ENCODE assay signal across 8 mouse cellular contexts in the genomic region with DNA sequence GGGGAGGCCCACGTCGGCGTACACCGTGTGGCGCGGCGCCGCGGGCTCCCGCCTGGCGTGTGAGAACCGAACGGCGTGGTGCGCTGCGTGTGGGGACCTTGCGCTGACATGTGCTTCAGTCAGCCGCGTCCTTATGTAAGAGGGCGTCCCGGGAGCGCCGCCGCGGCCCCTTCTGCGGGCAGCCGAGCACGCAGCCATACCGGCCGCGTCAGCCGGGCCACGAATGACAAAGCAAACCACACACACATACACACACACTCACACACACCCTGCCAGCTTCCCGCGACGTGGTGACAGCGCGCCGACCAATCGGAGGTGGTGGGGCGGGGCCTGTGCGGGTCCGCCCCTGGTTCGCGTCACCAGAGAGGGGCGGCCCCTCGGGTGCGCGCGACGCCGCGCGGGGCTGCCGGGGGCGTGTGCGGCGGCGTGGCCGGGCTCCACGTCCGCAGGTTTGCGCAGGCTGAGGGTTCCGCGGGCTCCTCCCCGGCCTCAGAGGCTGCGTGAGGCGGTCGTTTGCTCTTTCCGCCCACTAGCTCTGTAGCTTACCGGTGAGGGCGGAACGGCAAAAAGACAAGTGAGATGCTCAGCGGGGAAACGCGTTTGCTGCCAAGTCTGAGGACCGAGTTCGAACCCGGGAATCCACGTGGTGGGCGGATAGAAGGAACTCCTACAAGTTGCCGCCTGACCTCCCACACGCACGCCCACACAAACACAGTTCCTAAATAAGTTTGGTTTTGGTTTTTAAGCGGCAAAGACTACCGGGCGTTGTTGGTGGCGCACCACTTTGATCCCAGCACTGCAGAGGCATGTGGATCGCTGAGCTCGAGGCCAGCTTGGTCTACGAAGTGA. TPM values are rescaled to one million over a fixed set of nuclear protein-coding genes. Genes with fewer than 3 reads are reported as not detected.
DNase-seq lines count a peak whose midpoint lies in the region; ATAC-seq lines count a peak whose summit lies in the region.

No protein-coding gene starts in this region.

- no peaks in the 10 kb centered on the region for H3K4me1 ChIP-seq in hindbrain, embryonic 11.5 days (replicated peaks; ENCODE audit: control insufficient read depth, insufficient read depth, low read length)
- peaks cover 37% of the 10 kb centered on the region for H3K4me1 ChIP-seq in lung, embryonic 16.5 days (replicated peaks; ENCODE audit: control insufficient read depth, insufficient read depth, low read length)

- H3K36me3 ChIP-seq in hindbrain, embryonic 11.5 days (ENCODE audit: control insufficient read depth, insufficient read depth, low read length) = no peaks in the 10 kb centered on the region
- no peaks in the 10 kb centered on the region for H3K36me3 ChIP-seq in lung, embryonic 16.5 days (ENCODE audit: control insufficient read depth, insufficient read depth, low read length)

- 1% methylated on average over 91 of the region's 91 CpGs for WGBS in hindbrain, embryonic 11.5 days
- 1% methylated on average over 79 of the region's 91 CpGs for WGBS in lung, embryonic 16.5 days

- 0 out of 2 replicates have a peak, but pooled peaks cover 5% of the 10 kb centered on the region for H3K27me3 ChIP-seq in hindbrain, embryonic 11.5 days (ENCODE audit: control insufficient read depth, insufficient read depth, low read length)
- no peaks in the 10 kb centered on the region for H3K27me3 ChIP-seq in lung, embryonic 16.5 days (ENCODE audit: control insufficient read depth, insufficient read depth, low read depth, low read length)

- DNase-seq in Muller cell, postnatal 12 days (ENCODE audit: inconsistent ontology term) = peak; percentile 97
- peak; percentile 96 for DNase-seq in cerebellum, adult 9-10 months
- DNase-seq in hindbrain, embryonic 11.5 days (ENCODE audit: low spot score) = peak; percentile 96
- peak; percentile 96 for DNase-seq in layer of hippocampus, adult 9-11 months
- peak; percentile 83 for DNase-seq in ovary, adult 18-20 months (ENCODE audit: low spot score)
- DNase-seq in thymus, postnatal 0 days (ENCODE audit: low spot score) = peak; percentile 92

- H3K27ac ChIP-seq in hindbrain, embryonic 11.5 days (ENCODE audit: low read depth, low read length) = peak overlapping the region; percentile 96
- peak overlapping the region; percentile 72 for H3K27ac ChIP-seq in lung, embryonic 16.5 days (ENCODE audit: low read length)

- ATAC-seq in frontal cortex, adult (ENCODE audit: low TSS enrichment) = peak; percentile 87
- ATAC-seq in hindbrain, embryonic 11.5 days (ENCODE audit: low FRiP score) = peak; percentile 95
- peak; percentile 93 for ATAC-seq in lung, embryonic 16.5 days (ENCODE audit: low read depth)

- no peaks in the 10 kb centered on the region for H3K9me3 ChIP-seq in hindbrain, embryonic 11.5 days (ENCODE audit: control insufficient read depth, low read length)
- H3K9me3 ChIP-seq in lung, embryonic 16.5 days (ENCODE audit: control insufficient read depth, low read length) = no peaks in the 10 kb centered on the region

- peak overlapping the region; percentile 98 for H3K4me3 ChIP-seq in hindbrain, embryonic 11.5 days (ENCODE audit: low read depth, low read length)
- peak overlapping the region; percentile 97 for H3K4me3 ChIP-seq in lung, embryonic 16.5 days (ENCODE audit: low read length)

- peak overlapping the region; percentile 83 for H3K4me2 ChIP-seq in hindbrain, embryonic 11.5 days (replicated peaks; ENCODE audit: low read depth, low read length)
- peak overlapping the region; percentile 86 for H3K4me2 ChIP-seq in lung, embryonic 16.5 days (ENCODE audit: low read depth, low read length)

- H3K9ac ChIP-seq in hindbrain, embryonic 11.5 days (ENCODE audit: low read depth, low read length) = peak overlapping the region; percentile 82
- peak overlapping the region; percentile 55 for H3K9ac ChIP-seq in lung, embryonic 16.5 days (ENCODE audit: low read length)

RNA-seq across cellular contexts. Expression of a gene that starts 0.7 kb away (rescaled TPM):
- polyA plus RNA-seq in hindbrain, embryonic 11.5 days (2014; fragmentation: Nextera tagmentation; extraction: Ambion mirVana) = 59.0 and 73.1 TPM in 2 replicates
- 35.9 and 36.3 TPM in 2 replicates for polyA plus RNA-seq in lung, embryonic 16.5 days (2015; fragmentation: Nextera tagmentation; extraction: Ambion mirVana)
- polyA plus RNA-seq in thymus, postnatal 0 days (2015; fragmentation: Nextera tagmentation; extraction: Ambion mirVana) = 31.0 and 42.6 TPM in 2 replicates

RNA-seq across cellular contexts. Expression of a gene that starts 10.5 kb away (rescaled TPM):
- polyA plus RNA-seq in hindbrain, embryonic 11.5 days (2014; fragmentation: Nextera tagmentation; extraction: Ambion mirVana) = 15.1 and 19.4 TPM in 2 replicates
- polyA plus RNA-seq in lung, embryonic 16.5 days (2015; fragmentation: Nextera tagmentation; extraction: Ambion mirVana) = 2.0 and 6.2 TPM in 2 replicates
- polyA plus RNA-seq in thymus, postnatal 0 days (2015; fragmentation: Nextera tagmentation; extraction: Ambion mirVana) = 0.34 and 0.45 TPM in 2 replicates

Comparison
In these comparisons a context has a peak if more than half of its experiments do, and no peak if none do; other contexts are left out.
1. Peak in every context shown above with its lines: DNase-seq, ATAC-seq, H3K4me3 ChIP-seq and H3K27ac ChIP-seq.